Mouse (Mus musculus): Measurements from ENCODE around the gene Taf5l. TPM values are rescaled to one million over a fixed set of nuclear protein-coding genes. Genes with fewer than 3 reads are reported as not detected.

The Taf5l gene
- polyA plus RNA-seq, 1 experiment from 2014 or later = 36.0 TPM

MicroRNAs within 50 kb of the gene (microRNA counts, 519-probe panel; counts per million panel counts)
- microRNA mmu-miR-1967 = not detected

Small RNA genes within 50 kb of the gene (microRNA-seq; reads per million reads assigned to microRNA genes)
- gene Mir1967 = not detected

Other genes with a start within 250 kb of the Taf5l start
- 68.2 and 74.5 TPM in 2 replicates for gene Rab4a, start 215.4 kb downstream of the Taf5l start, polyA plus RNA-seq (2014; fragmentation: Nextera tagmentation; extraction: Ambion mirVana)
- gene Ccsap, start 161.2 kb downstream of the Taf5l start, polyA plus RNA-seq (2014; fragmentation: Nextera tagmentation; extraction: Ambion mirVana) = 5.2 and 6.7 TPM in 2 replicates
- 3.4 and 4.4 TPM in 2 replicates for gene Acta1, start 126.6 kb downstream of the Taf5l start, polyA plus RNA-seq (2014; fragmentation: Nextera tagmentation; extraction: Ambion mirVana)
- 34.3 and 35.3 TPM in 2 replicates for gene Nup133, start 72.1 kb downstream of the Taf5l start, polyA plus RNA-seq (2014; fragmentation: Nextera tagmentation; extraction: Ambion mirVana)
- 11.1 and 11.5 TPM in 2 replicates for gene Abcb10, start 38.3 kb downstream of the Taf5l start, polyA plus RNA-seq (2014; fragmentation: Nextera tagmentation; extraction: Ambion mirVana)
- 3.9 and 4.2 TPM in 2 replicates for gene Urb2, start 111 bp upstream of the Taf5l start, polyA plus RNA-seq (2014; fragmentation: Nextera tagmentation; extraction: Ambion mirVana)
- 44.3 and 49.9 TPM in 2 replicates for gene Galnt2, start 210.0 kb upstream of the Taf5l start, polyA plus RNA-seq (2014; fragmentation: Nextera tagmentation; extraction: Ambion mirVana)

Data from forebrain, embryonic 14.5 days (tissue).